Mouse (Mus musculus) olfactory bulb, adult 2 months (tissue): ENCODE measurements around the gene Pdlim5.

ENCODE experiments used
- CTCF ChIP-seq: fragments of 200-500 bp; IDR thresholded peaks from 2 replicates; pipeline ENCODE4 v1.5.1; 2012; ENCODE audit warnings: low read depth, mild to moderate bottlenecking, low read length, moderate library complexity; ENCODE audit not compliant: insufficient read depth
- POLR2A ChIP-seq: fragments of 200-500 bp; IDR thresholded peaks from 2 replicates; pipeline ENCODE4 v1.6.1; 2012; ENCODE audit warnings: mild to moderate bottlenecking, low read depth, low read length, moderate library complexity; ENCODE audit not compliant: insufficient read depth

DNA sequence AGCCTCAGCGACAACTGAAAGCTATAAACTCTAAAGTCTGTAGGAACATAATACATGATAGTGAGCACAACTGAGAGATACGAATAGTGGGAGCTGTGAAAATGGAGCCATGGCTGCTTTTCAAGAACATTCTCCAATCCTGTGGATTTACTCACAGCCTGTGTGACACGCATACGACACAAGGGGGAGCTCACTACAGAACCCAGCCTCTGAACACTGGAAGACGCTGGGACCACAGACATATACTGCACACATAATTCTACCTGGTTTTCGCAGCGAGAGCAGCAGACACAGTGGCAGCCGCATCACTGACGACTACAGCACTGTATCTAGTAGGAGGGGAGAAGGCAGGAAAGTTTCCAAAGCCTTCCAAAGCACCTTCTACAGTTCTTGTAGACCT, 112.8 kb downstream of the Pdlim5 start:
- no peak for TF ChIP-seq POLR2A
- no peak for TF ChIP-seq CTCF
